Mouse (Mus musculus) lung, embryonic 16.5 days (tissue): ENCODE measurements at regions not wholly inside any gene's neighbourhood (a gene's known extent, or its start where the extent isn't known, plus 50 kb on each side); places are given as distances from the start of the nearest gene placed in this dataset.
"Not testable (repeated sequence)": the region's sequence is repeated elsewhere in the genome, so short reads cannot be mapped to it uniquely, and the experiment has no call there.

Experiments used
- ATAC-seq: fragments of 200-750 bp; cut with Nextera tagmentation; 2 replicates; pipeline ENCODE4 v1.8.0; 2017; ENCODE audit warnings: low read depth, mild to moderate bottlenecking, moderate library complexity
- H3K27ac ChIP-seq: fragments of 300-500 bp; sonication (generic); 2 replicates; pipeline ENCODE4 v1.5.1; 2014; ENCODE audit warnings: mild to moderate bottlenecking, control low read depth, low read length
- H3K27me3 ChIP-seq: fragments of 300-500 bp; sonication (generic); 2 replicates; pipeline ENCODE4 v1.6.1; 2014; ENCODE audit warnings: low read depth, low read length, mixed read lengths; ENCODE audit not compliant: control insufficient read depth, insufficient read depth
- H3K36me3 ChIP-seq: fragments of 300-500 bp; sonication (generic); 2 replicates; pipeline ENCODE4 v1.6.1; 2014; ENCODE audit warnings: low read length; ENCODE audit not compliant: control insufficient read depth, insufficient read depth
- H3K4me1 ChIP-seq: fragments of 300-500 bp; sonication (generic); replicated peaks from 2 replicates; pipeline ENCODE4 v1.6.1; 2014; ENCODE audit warnings: low read length, mixed read lengths; ENCODE audit not compliant: control insufficient read depth, insufficient read depth
- H3K4me2 ChIP-seq: fragments of 300-500 bp; sonication (generic); 2 replicates; pipeline ENCODE4 v1.6.1; 2014; ENCODE audit warnings: low read depth, low read length, control low read depth
- H3K4me3 ChIP-seq: fragments of 300-500 bp; sonication (generic); 2 replicates; pipeline ENCODE4 v1.5.1; 2014; ENCODE audit warnings: mild to moderate bottlenecking, low read length, control low read depth
- H3K9ac ChIP-seq: fragments of 300-500 bp; sonication (generic); 2 replicates; pipeline ENCODE4 v1.6.1; 2014; ENCODE audit warnings: low read length, control low read depth
- H3K9me3 ChIP-seq: fragments of 300-500 bp; sonication (generic); 2 replicates; pipeline ENCODE4 v1.6.1; 2016; ENCODE audit warnings: low read length; ENCODE audit not compliant: control insufficient read depth
- WGBS: fragments of 180-500 bp; shearing (Covaris S2); extraction: QIAGEN DNeasy Blood & Tissue Kit; methylation state at CpG from one replicate; pipeline ENCODE4 v1.1.7; 2014; 5-methylcytosine and 5-hydroxymethylcytosine counted together

DNA sequence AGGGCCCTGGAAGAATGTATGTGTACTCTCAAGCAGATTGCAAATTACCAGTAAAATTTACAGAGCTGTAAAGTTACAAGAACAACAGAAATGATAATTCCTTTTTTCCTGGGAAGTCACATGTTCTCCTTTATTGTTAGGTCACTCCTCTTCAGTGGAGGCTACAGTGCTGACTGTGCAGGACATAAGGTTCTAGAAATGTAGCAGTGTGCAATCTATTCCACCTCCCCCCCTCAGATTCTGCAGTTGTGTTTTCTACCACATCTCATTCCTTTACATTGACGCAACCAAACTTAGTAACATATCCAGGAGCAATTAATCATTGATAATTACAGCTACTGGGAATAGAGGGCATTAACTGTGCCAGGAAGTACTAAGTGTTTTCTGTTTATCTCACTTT, 385.3 kb upstream of the Tnc start:
- no peak overlapping the region for H3K4me3 ChIP-seq
- no peak overlapping the region for H3K27ac ChIP-seq
- no peak overlapping the region for H3K4me2 ChIP-seq
- WGBS = 38% methylated on average over 1 of the region's 1 CpGs
- no peaks in the 10 kb centered on the region for H3K9me3 ChIP-seq
- no peaks in the 10 kb centered on the region for H3K4me1 ChIP-seq
- no peak for ATAC-seq
- H3K9ac ChIP-seq = no peak overlapping the region
- no peaks in the 10 kb centered on the region for H3K36me3 ChIP-seq
- no peaks in the 10 kb centered on the region for H3K27me3 ChIP-seq

DNA sequence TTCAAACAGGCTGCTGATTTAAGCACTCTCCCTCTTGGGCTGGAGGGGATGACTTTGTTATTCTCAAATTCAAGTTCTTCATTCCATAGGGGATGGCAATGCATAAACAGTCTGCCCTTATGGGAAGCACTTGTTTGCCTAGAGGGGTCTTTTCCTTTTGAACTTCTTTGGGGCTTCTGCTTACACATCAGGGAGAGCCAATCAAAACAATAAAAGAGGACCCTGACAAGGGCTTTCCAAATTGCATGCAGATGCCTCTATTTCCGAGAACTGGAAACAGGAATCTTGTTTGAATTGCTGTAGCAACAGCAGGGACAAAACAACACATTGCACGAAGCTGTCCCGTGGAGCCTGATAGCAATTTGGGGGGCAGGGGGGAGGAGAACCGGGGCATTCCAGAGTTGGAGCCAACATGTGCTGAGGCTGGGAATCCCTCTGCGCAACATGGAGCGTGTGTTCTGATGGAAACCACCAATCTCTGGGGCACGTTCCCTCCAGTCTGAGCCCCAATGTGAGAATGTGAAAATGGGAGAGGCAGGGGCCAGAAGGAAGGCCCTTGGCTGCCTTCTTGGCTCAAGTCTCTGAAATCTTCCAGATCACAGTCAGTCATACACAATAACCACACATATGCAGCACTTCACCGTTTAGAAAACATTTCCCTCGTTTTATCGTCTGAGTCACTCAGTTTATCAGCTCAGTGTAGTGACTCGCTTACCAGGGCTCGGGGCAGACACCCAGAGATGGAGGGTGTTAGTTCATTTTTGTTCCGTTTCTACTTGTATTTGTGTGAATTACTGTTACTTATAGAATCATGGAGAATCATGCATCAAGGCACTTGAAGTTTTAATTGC, 391.2 kb upstream of the Tnc start:
- WGBS = 40% methylated on average over 13 of the region's 13 CpGs
- no peak overlapping the region for H3K4me3 ChIP-seq
- H3K9me3 ChIP-seq = no peaks in the 10 kb centered on the region
- H3K27me3 ChIP-seq = no peaks in the 10 kb centered on the region
- H3K9ac ChIP-seq = no peak overlapping the region
- H3K36me3 ChIP-seq = no peaks in the 10 kb centered on the region
- H3K4me1 ChIP-seq = no peaks in the 10 kb centered on the region; the same call in 1 of the 2 replicates
- H3K27ac ChIP-seq = 0 out of 2 replicates have a peak overlapping the region, but pooled peaks have one; percentile 22
- peak; percentile 70 for ATAC-seq
- H3K4me2 ChIP-seq = no peak overlapping the region

DNA sequence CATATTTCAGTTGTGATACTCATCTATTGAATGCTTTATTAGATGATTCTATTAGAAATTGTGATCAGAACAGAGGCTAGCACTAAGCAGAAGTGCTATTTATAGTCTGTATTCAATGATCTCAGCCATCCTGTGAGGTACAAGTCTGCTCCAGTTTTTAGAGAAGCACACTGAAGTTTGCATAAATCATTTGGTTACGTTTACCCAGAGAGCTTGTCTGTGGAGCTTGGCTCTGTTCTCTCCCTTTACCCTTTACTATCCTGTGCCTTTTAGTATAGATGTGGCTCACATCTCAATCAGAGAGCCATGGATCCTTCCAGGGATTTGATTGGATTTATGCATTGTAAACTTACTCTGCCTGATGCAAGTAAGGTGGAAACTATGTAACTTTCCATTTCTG, 404.6 kb upstream of the Tnc start:
- no peak overlapping the region for H3K27ac ChIP-seq
- no peak for ATAC-seq
- no peaks in the 10 kb centered on the region for H3K36me3 ChIP-seq
- H3K9me3 ChIP-seq = no peaks in the 10 kb centered on the region
- no peaks in the 10 kb centered on the region for H3K27me3 ChIP-seq
- H3K9ac ChIP-seq = no peak overlapping the region
- no peak overlapping the region for H3K4me2 ChIP-seq
- H3K4me3 ChIP-seq = no peak overlapping the region
- no peaks in the 10 kb centered on the region for H3K4me1 ChIP-seq
- 33% methylated on average over 1 of the region's 1 CpGs for WGBS

DNA sequence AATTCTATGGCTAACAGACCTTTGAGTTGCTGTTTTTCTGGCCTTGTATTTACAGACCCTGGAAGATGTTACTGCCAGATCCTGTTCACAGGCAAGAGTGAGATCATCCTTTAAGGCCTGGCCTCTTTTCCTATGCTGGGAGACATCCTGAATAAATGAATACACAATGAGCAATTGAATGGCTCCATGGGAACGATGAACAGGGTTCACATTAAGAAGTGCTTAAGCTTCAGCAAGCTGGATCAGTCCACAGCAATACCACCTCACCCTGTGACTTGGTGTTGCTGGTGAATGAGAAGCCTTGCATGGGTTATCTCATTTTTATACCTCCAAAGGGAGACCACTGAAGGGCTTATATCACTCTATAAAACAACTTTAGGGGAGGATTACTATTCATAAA, 405.1 kb upstream of the Tnc start:
- 67% methylated on average over 1 of the region's 1 CpGs for WGBS
- H3K9ac ChIP-seq = no peak overlapping the region
- no peaks in the 10 kb centered on the region for H3K9me3 ChIP-seq
- H3K27me3 ChIP-seq = no peaks in the 10 kb centered on the region
- no peak overlapping the region for H3K4me3 ChIP-seq
- H3K27ac ChIP-seq = no peak overlapping the region
- no peak for ATAC-seq
- H3K4me1 ChIP-seq = no peaks in the 10 kb centered on the region
- no peaks in the 10 kb centered on the region for H3K36me3 ChIP-seq
- H3K4me2 ChIP-seq = no peak overlapping the region

DNA sequence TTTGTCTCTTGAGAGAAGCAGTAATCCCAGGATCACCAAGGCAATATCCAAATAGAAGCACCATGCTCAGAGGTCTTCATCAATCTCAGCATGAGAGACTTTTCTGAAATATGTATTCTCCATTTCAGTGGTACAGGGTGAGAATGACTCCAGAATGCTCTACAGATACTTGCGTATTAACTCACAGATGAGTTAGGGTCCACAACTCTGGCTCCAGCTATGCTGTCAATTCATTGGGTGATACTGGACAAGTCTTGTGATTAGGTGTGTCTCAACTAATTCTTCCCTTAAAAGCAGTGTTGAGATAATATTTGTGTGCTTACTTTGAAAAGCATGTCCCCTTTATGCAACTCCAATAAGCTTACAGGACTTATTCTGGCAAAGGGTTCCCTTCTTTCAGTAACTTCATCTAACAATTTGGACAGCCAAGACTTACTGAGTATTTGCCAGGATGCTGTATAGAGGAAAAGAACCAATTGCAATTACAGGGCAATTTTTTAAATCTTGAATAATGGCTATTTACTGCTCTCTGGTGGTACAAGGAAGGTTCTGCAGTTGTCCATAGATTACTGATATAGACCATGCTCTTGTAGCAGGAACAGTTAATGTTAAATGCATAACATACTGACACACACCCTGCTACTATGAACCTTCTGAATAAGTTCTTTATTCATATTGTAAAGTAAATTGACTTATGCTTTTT, 445.6 kb upstream of the Tnc start:
- Histone ChIP-seq H3K4me3 (no peak overlapping the region), H3K4me2 (no peak overlapping the region), H3K27ac (no peak overlapping the region), H3K36me3 (no peaks in the 10 kb centered on the region), H3K27me3 (no peaks in the 10 kb centered on the region), H3K4me1 (no peaks in the 10 kb centered on the region), H3K9ac (no peak overlapping the region), H3K9me3 (no peaks in the 10 kb centered on the region)
- WGBS = 65% methylated on average over 1 of the region's 1 CpGs
- ATAC-seq = peak; percentile 65

DNA sequence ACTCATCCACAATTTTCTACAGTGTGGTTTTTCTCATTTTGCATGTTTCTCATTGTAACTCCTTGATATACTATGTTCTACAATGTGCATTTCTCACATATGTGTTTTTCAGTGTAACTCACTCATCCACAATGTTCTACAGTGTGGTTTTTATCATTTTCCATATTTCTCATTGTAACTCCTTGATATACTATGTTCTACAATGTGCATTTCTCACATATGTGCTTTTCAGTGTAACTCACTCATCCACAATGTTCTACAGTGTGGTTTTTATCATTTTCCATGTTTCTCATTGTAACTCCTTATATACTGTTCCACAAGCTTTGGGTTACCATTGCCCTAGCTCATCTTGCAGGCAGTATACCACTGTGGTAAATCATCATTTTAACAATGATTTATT, 450.9 kb upstream of the Tnc start:
- peak; percentile 76 for ATAC-seq

DNA sequence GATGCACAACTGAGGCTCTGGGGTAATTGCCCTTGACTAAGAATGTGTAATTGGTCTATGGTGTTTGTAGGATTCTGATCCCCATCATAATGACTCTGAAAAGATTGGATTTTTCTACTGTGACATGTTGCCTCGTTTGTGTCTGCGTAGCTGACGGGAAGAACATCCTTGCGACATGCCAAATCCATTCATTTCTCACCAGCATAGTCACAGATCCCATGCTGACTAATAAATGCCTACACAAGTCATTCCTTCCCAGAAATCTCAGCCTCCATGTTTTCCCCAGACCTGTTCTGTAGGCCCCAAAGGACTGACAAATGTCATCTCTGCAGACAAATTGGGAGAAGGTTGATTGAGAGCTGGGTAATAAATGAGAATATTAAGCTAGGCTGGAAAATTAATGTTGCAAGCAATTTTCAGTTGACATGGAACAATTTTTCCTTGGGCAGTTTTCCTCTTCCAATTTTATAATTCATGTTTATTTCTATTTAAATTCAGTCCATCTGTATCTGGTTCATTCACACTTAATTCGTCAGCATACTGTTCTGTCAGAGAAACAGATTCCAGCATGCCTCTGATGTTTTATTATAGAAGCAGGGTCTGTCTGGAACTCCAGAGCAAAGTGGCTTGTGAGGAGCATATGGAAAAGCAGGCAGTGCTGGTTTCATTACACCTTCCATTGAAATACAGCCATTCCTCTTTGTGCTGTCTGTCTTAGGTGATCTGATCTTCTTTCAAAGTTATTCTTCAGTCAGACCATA, 454.0 kb upstream of the Tnc start:
- Histone ChIP-seq H3K4me3 (no peak overlapping the region), H3K4me2 (no peak overlapping the region), H3K27me3 (no peaks in the 10 kb centered on the region; the same call in 1 of the 2 replicates), H3K9ac (no peak overlapping the region), H3K27ac (no peak overlapping the region), H3K9me3 (no peaks in the 10 kb centered on the region), H3K4me1 (no peaks in the 10 kb centered on the region), H3K36me3 (no peaks in the 10 kb centered on the region)
- peak; percentile 83 for ATAC-seq
- WGBS = 58% methylated on average over 5 of the region's 5 CpGs

More for the DNA sequence above, 450.9 kb upstream of the Tnc start:
- H3K4me1 ChIP-seq, H3K27ac ChIP-seq, H3K36me3 ChIP-seq, H3K4me3 ChIP-seq, H3K4me2 ChIP-seq, H3K9me3 ChIP-seq, H3K9ac ChIP-seq, H3K27me3 ChIP-seq: not testable (repeated sequence)

DNA sequence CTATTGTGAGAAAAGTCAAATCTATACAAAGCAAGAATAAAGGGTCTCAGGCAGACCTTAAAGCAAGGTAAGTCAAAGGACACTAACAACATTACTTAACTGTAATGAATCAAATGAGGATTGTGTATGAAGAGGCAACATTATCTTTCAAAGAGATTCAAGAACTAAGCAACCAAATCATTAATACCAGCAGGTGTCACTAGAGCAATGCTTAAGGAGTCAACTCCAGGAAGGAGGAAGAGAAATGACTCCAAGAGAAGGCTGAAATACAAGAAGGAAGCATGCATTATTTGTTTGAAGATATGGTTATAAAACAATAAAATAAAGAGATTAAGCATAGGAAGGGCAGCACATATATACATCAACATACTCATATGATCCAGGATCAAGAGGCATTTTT, 475.1 kb upstream of the Tnc start:
- Histone ChIP-seq H3K27ac (no peak overlapping the region), H3K4me2 (no peak overlapping the region), H3K9ac (no peak overlapping the region), H3K9me3 (no peaks in the 10 kb centered on the region), H3K27me3 (no peaks in the 10 kb centered on the region), H3K36me3 (no peaks in the 10 kb centered on the region), H3K4me1 (no peaks in the 10 kb centered on the region), H3K4me3 (no peak overlapping the region)
- ATAC-seq = no peak

DNA sequence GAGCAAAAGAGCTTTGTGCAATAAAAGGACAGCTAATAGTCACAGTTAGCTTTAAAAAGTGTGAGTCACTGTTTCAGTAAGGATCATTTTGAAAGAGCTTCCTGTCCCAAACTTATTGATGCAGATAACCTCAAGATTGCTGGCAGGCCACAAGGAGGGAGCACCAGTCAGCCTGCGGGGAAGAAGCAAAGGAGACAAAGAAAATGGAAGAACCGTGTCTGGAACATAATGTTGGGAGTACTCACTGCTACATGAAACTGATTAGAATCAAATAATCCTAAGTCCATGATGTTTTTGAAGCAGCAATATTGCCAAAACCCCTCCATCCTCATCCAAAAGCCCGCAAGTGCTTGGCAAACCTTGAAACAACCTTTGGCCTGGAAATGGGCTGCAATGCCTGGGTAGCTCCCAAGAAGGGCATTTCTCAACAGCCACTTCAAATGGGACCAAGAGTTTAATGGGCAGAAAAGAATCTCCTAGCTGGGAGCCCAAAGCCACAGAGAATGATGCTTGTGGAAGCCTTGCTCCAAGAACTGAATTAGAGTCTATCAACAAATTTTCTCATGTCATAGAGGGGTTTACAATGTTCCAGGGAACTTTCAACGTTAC, 481.0 kb upstream of the Tnc start:
- 66% methylated on average over 4 of the region's 4 CpGs for WGBS
- no peak overlapping the region for H3K4me2 ChIP-seq
- ATAC-seq = no peak
- H3K27me3 ChIP-seq = no peaks in the 10 kb centered on the region
- H3K4me3 ChIP-seq = no peak overlapping the region
- no peak overlapping the region for H3K27ac ChIP-seq
- no peak overlapping the region for H3K9ac ChIP-seq
- no peaks in the 10 kb centered on the region for H3K9me3 ChIP-seq
- no peaks in the 10 kb centered on the region for H3K4me1 ChIP-seq
- H3K36me3 ChIP-seq = no peaks in the 10 kb centered on the region
